Mouse (Mus musculus) bone marrow macrophage, adult 2 months (primary cell): ENCODE results near the gene Slc8a1.

Source experiments
- CTCF ChIP-seq: IDR thresholded peaks from 2 replicates; pipeline ENCODE4 v1.5.1; 2012; ENCODE audit warnings: low read depth, mild to moderate bottlenecking, low read length, moderate library complexity
- POLR2A ChIP-seq: IDR thresholded peaks from 2 replicates; pipeline ENCODE4 v1.6.1; 2012; ENCODE audit warnings: mild to moderate bottlenecking, low read depth, low read length, borderline replicate concordance

DNA sequence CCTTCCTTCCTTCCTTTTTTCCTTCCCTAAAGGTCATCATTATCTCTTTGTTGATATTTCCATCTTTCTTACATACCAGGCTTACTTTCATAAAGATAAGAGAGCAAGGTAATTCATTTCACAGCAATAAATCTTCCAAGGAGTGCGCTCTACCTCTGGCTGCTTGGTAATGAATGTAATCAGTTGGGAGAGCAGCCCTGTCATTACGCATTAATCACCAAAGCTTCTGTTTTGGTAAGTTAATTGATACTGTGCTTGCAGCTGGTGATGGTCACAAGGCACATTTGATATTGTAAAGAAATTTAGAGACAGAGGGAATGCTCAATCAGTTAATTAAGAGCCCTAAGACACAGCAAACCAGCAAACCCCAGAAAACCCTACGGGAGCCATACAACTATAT, 130.7 kb downstream of the Slc8a1 start:
- TF ChIP-seq CTCF (no peak), POLR2A (no peak)
